Mouse (Mus musculus) lung, postnatal 0 days (tissue): ENCODE measurements around the gene Abhd17c.

ENCODE experiments used
- CTCF ChIP-seq: IDR thresholded peaks from 2 replicates; pipeline ENCODE4 v1.5.1; 2016; ENCODE audit warnings: antibody characterized with exemption, mild to moderate bottlenecking
- EP300 ChIP-seq: IDR thresholded peaks from 2 replicates; pipeline ENCODE4 v1.6.1; 2016; ENCODE audit warnings: antibody characterized with exemption, mild to moderate bottlenecking, control low read depth

DNA sequence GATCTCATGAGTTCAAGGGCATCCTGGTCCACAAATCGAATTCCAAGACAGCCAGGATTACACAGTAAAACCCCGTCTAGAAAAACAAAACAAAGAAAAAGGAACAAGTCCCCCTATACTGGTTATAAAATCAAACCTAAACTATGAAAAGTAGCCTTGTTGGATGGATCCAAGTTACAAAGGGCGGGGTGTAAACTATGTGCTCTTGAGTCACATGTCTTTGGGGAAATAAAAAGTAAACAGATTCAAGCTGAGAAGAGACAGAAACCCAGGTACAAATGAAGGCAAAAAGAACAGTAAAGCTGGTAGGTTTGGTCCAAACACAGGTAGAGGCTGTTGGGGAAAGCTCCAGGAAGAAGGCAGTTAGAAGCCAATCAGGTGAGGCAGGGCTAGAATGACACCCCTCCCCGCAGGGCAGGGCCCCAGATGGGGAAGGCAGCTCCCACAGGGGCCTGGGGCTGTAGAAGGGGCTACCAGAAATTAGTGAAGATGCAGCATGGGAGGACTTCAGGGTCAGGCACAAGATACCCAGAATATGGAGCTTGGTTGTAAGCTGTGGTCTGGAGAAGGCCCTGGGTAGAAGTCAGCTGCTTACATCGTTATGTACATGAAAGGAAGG, 31.4 kb downstream of the Abhd17c start:
- TF ChIP-seq CTCF (no peak), EP300 (no peak)
